Mouse (Mus musculus) erythroblast, embryonic 14.5 days (primary cell): ENCODE results near the gene Epha4. TPM values are rescaled to one million over a fixed set of nuclear protein-coding genes. Genes with fewer than 3 reads are reported as not detected.

Experiments
- H3K27me3 ChIP-seq: 2 replicates; pipeline ENCODE4 v1.6.1; 2012; ENCODE audit warnings: inconsistent platforms; ENCODE audit not compliant: control insufficient read depth
- H3K36me3 ChIP-seq: 2 replicates; pipeline ENCODE4 v1.6.1; 2012; ENCODE audit warnings: mild to moderate bottlenecking, inconsistent platforms; ENCODE audit not compliant: control insufficient read depth
- H3K4me1 ChIP-seq: 2 replicates; pipeline ENCODE4 v1.6.1; 2012; ENCODE audit warnings: inconsistent platforms; ENCODE audit not compliant: control insufficient read depth
- H3K4me3 ChIP-seq: replicated peaks from 2 replicates; pipeline ENCODE3; 2012; ENCODE audit warnings: moderate library complexity, mild to moderate bottlenecking, inconsistent platforms
- H3K9me3 ChIP-seq: 2 replicates; pipeline ENCODE4 v1.6.1; 2012; ENCODE audit warnings: low read length, inconsistent platforms, mixed read lengths; ENCODE audit not compliant: control insufficient read depth
- GATA1 ChIP-seq: IDR thresholded peaks from 2 replicates; pipeline ENCODE4 v1.6.1; 2012; ENCODE audit warnings: low read length, inconsistent platforms, mixed read lengths
- TAL1 ChIP-seq: IDR thresholded peaks from 3 replicates; pipeline ENCODE4 v1.6.1; 2012; ENCODE audit warnings: low read length, inconsistent platforms, mixed read lengths
- polyA plus RNA-seq: library from polyadenylated mRNA; stranded (reverse); fragments of >175 nt; gene quantifications from 2 replicates; pipeline ENCODE4 v1.2.3, GENCODE M21; 2012

Epha4 gene
- polyA plus RNA-seq, 1 experiment = not detected

DNA sequence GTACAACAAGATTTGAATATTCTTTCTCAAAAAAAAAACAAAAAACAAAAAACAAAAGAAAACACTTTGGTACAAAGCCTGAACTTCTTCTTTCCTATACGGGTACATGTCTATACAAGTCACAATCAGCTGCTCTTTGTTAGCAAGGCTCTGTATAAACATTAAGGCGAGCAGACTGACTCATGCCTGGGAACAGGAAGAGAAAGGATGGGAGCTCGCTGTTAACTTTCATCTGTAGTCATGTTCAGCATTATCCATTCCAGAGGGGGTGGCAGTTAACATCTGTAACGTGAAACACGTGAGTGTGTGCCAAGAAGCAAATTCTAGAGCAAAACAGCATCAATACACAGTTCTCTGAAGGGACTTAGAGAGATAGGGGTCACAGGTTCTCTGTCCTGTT lies 43.9 kb downstream of the Epha4 start:
- H3K9me3 ChIP-seq = no peaks in the 10 kb centered on the region
- TF ChIP-seq GATA1 = no peak
- no peak for TF ChIP-seq TAL1
- no peak overlapping the region for H3K4me3 ChIP-seq
- no peaks in the 10 kb centered on the region for H3K4me1 ChIP-seq
- H3K36me3 ChIP-seq = no peaks in the 10 kb centered on the region
- H3K27me3 ChIP-seq = no peaks in the 10 kb centered on the region

GRCm38 (mm10) chr1:77468717-77469314 lies 46.1 kb downstream of the Epha4 start:
- no peaks in the 10 kb centered on the region for H3K4me1 ChIP-seq
- H3K9me3 ChIP-seq = no peaks in the 10 kb centered on the region
- H3K4me3 ChIP-seq = no peak overlapping the region
- H3K27me3 ChIP-seq = no peaks in the 10 kb centered on the region
- H3K36me3 ChIP-seq = no peaks in the 10 kb centered on the region
- TF ChIP-seq GATA1 = no peak
- TF ChIP-seq TAL1 = no peak

- Histone ChIP-seq H3K36me3 (no peaks in the 10 kb centered on the region), H3K27me3 (no peaks in the 10 kb centered on the region), H3K4me3 (no peak overlapping the region), H3K4me1 (no peaks in the 10 kb centered on the region), H3K9me3 (no peaks in the 10 kb centered on the region)
- TF ChIP-seq TAL1 = no peak
Observed at GRCm38 (mm10) chr1:77465524-77465923, 49.4 kb downstream of the Epha4 start.

GRCm38 (mm10) chr1:77464108-77464507 lies 50.8 kb downstream of the Epha4 start:
- H3K4me3 ChIP-seq = no peak overlapping the region
- no peak for TF ChIP-seq TAL1
- no peak for TF ChIP-seq GATA1
- no peaks in the 10 kb centered on the region for H3K9me3 ChIP-seq
- H3K27me3 ChIP-seq = no peaks in the 10 kb centered on the region
- H3K36me3 ChIP-seq = no peaks in the 10 kb centered on the region
- no peaks in the 10 kb centered on the region for H3K4me1 ChIP-seq

GRCm38 (mm10) chr1:77461877-77462615 lies 52.8 kb downstream of the Epha4 start:
- Histone ChIP-seq H3K4me1 (no peaks in the 10 kb centered on the region), H3K9me3 (no peaks in the 10 kb centered on the region), H3K27me3 (no peaks in the 10 kb centered on the region)

GRCm38 (mm10) chr1:77460831-77461629 lies 53.9 kb downstream of the Epha4 start:
- Histone ChIP-seq H3K9me3 (no peaks in the 10 kb centered on the region), H3K4me1 (no peaks in the 10 kb centered on the region), H3K27me3 (no peaks in the 10 kb centered on the region), H3K36me3 (no peaks in the 10 kb centered on the region), H3K4me3 (no peak overlapping the region)
- no peak for TF ChIP-seq TAL1
- TF ChIP-seq GATA1 = no peak

More at GRCm38 (mm10) chr1:77461877-77462615, 52.8 kb downstream of the Epha4 start:
- no peak overlapping the region for H3K4me3 ChIP-seq
- no peaks in the 10 kb centered on the region for H3K36me3 ChIP-seq
- no peak for TF ChIP-seq GATA1
- TF ChIP-seq TAL1 = no peak

DNA sequence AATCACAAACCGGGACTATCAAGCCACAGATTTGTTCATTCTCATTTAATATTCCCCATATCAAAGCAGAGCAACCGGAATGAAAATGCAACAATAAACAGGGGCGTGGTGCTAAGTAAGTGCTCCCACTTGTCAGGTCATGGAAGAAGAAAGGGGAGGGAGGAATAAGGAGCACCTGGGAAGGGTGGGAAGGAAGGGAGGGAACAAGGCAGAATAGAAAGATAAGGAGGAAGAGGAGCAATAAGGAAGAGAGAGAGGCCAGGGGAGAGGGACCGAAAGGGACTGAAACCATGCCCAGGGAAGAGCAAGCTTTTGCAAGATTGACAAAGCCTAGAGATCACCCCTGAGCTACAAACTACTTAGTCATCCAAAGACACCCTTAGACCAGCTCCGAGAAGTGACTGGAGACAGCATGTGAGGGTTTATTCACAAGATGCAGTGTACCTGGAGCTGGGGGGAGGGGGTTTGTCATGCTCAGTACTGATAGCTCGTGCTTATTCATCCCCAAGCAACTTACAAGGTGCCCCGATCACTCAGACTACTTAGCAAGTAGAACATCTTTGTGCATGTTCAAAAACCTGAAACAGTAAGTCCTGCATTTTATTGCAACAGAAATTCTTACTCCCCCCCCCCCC lies 56.0 kb downstream of the Epha4 start:
- Histone ChIP-seq H3K36me3 (no peaks in the 10 kb centered on the region), H3K4me1 (no peaks in the 10 kb centered on the region), H3K4me3 (no peak overlapping the region), H3K27me3 (no peaks in the 10 kb centered on the region), H3K9me3 (no peaks in the 10 kb centered on the region)
- TF ChIP-seq GATA1 = no peak
- TF ChIP-seq TAL1 = no peak

DNA sequence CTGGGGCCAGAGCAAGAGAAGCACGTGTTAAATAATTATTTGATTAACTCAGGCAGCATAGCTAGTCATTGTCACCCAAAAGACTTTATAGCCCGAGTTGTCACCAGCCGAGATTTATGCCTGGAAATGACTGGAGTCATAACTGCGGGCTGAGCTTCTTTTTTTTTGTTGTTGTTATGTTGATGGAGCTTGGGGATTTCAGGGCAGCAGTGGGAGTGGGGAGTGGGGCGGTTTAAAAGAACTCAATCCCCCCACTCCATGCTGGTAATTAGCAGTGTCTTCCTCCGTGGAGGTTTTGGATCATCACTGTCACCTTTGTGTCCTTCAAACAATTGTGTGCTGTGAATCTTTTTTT lies 57.5 kb downstream of the Epha4 start:
- Histone ChIP-seq H3K27me3 (no peaks in the 10 kb centered on the region), H3K4me1 (no peaks in the 10 kb centered on the region), H3K9me3 (no peaks in the 10 kb centered on the region), H3K4me3 (no peak overlapping the region), H3K36me3 (no peaks in the 10 kb centered on the region)
- TF ChIP-seq TAL1 = no peak
- no peak for TF ChIP-seq GATA1
